Mouse (Mus musculus) CH12.LX (cell line): ENCODE measurements around the gene Trit1. TPM values are rescaled to one million over a fixed set of nuclear protein-coding genes. Genes with fewer than 3 reads are reported as not detected.

Source experiments
- DNase-seq: peaks from one replicate; pipeline ENCODE4 v3.0.0-alpha.2; 2013; ENCODE audit errors: extremely low read depth
- H3K27ac ChIP-seq: 2 replicates; pipeline ENCODE4 v1.5.1; 2012; ENCODE audit warnings: low read depth, mild to moderate bottlenecking, control low read depth, moderate library complexity; ENCODE audit not compliant: insufficient read depth
- H3K27me3 ChIP-seq: replicated peaks from 2 replicates; pipeline ENCODE3; 2012; ENCODE audit warnings: inconsistent platforms
- H3K36me3 ChIP-seq, 2 experiments: replicated peaks in 1 of 2; 2 replicates each; pipeline versions ENCODE3 to v1.6.1; 2012; ENCODE audit warnings: inconsistent platforms in 1 of 2, low read length in 1 of 2, mild to moderate bottlenecking in 1 of 2, mixed read lengths in 1 of 2, moderate library complexity in 1 of 2; ENCODE audit not compliant: control insufficient read depth in 1 of 2, insufficient read depth in 1 of 2
- H3K4me1 ChIP-seq, 2 experiments: 2 replicates each; pipeline ENCODE4 v1.6.1; 2012; ENCODE audit warnings: inconsistent platforms in 1 of 2, moderate library complexity in 1 of 2; ENCODE audit not compliant: insufficient read depth in 2 of 2, control insufficient read depth in 1 of 2
- H3K4me2 ChIP-seq: 2 replicates; pipeline ENCODE4 v1.6.1; 2012; ENCODE audit warnings: low read depth, mild to moderate bottlenecking, control low read depth; ENCODE audit not compliant: poor library complexity, insufficient read depth, severe bottlenecking
- H3K4me3 ChIP-seq, 3 experiments: fragments of 150-350 bp in 1 of 3; sonication (generic) in 1 of 3; replicated peaks in 1 of 3; 2 replicates each; pipeline versions ENCODE3 to v1.5.1; 2011 to 2012; ENCODE audit warnings: low read depth in 2 of 3, low read length in 2 of 3, mild to moderate bottlenecking in 2 of 3, moderate library complexity in 2 of 3, control low read depth in 1 of 3, improper control_type of control experiment in 1 of 3, inconsistent platforms in 1 of 3, mixed read lengths in 1 of 3; ENCODE audit not compliant: poor library complexity in 1 of 3
- H3K79me2 ChIP-seq: replicated peaks from 2 replicates; pipeline ENCODE4 v1.6.1; 2012; ENCODE audit warnings: mild to moderate bottlenecking, moderate library complexity; ENCODE audit not compliant: control insufficient read depth, poor library complexity, insufficient read depth, severe bottlenecking; ENCODE audit errors: extremely low read depth
- H3K9ac ChIP-seq: 2 replicates; pipeline ENCODE4 v1.6.1; 2012; ENCODE audit warnings: low read depth, mild to moderate bottlenecking, control low read depth, moderate library complexity; ENCODE audit not compliant: insufficient read depth
- H3K9me3 ChIP-seq: replicated peaks from 2 replicates; pipeline ENCODE3; 2012; ENCODE audit warnings: low read length, inconsistent platforms, mixed read lengths
- BHLHE40 ChIP-seq: IDR thresholded peaks from 2 replicates; pipeline ENCODE4 v1.6.1; 2011; ENCODE audit warnings: mild to moderate bottlenecking, low read depth, low read length, improper control_type of control experiment
- CTCF ChIP-seq, 2 experiments: IDR thresholded peaks in 1 of 2; conservative IDR thresholded peaks in 1 of 2; 2 replicates each; pipeline ENCODE4 v1.5.1; 2011 to 2012; ENCODE audit warnings: low read depth in 2 of 2, low read length in 2 of 2, improper control_type of control experiment in 1 of 2, inconsistent platforms in 1 of 2, mild to moderate bottlenecking in 1 of 2, moderate library complexity in 1 of 2
- EP300 ChIP-seq: IDR thresholded peaks from 2 replicates; pipeline ENCODE4 v1.6.1; 2011; ENCODE audit warnings: low read length, improper control_type of control experiment
- MAFK ChIP-seq: IDR thresholded peaks from 2 replicates; pipeline ENCODE4 v1.6.1; 2011; ENCODE audit warnings: low read length, improper control_type of control experiment; ENCODE audit not compliant: insufficient replicate concordance
- MAX ChIP-seq: IDR thresholded peaks from 2 replicates; pipeline ENCODE4 v1.6.1; 2011; ENCODE audit warnings: low read length, improper control_type of control experiment
- MXI1 ChIP-seq: IDR thresholded peaks from 2 replicates; pipeline ENCODE4 v1.6.1; 2011; ENCODE audit warnings: mild to moderate bottlenecking, low read depth, low read length, improper control_type of control experiment
- NELFE ChIP-seq: IDR thresholded peaks from 2 replicates; pipeline ENCODE4 v1.6.1; 2011; ENCODE audit warnings: low read depth, low read length, improper control_type of control experiment
- NRF1 ChIP-seq: IDR thresholded peaks from 2 replicates; pipeline ENCODE4 v1.6.1; 2014; ENCODE audit warnings: low read depth, mild to moderate bottlenecking, inconsistent platforms, low read length, improper control_type of control experiment, moderate library complexity
- POLR2A ChIP-seq: IDR thresholded peaks from 2 replicates; pipeline ENCODE4 v1.6.1; 2011; ENCODE audit warnings: low read depth, mild to moderate bottlenecking, improper control_type of control experiment, low read length
- SIN3A ChIP-seq: IDR thresholded peaks from 2 replicates; pipeline ENCODE4 v1.6.1; 2012; ENCODE audit warnings: low read length, improper control_type of control experiment, inconsistent platforms
- UBTF ChIP-seq: IDR thresholded peaks from 2 replicates; pipeline ENCODE4 v1.6.1; 2012; ENCODE audit warnings: low read depth, mild to moderate bottlenecking, inconsistent platforms, low read length, improper control_type of control experiment, moderate library complexity
- USF1 ChIP-seq: IDR thresholded peaks from 2 replicates; pipeline ENCODE4 v1.6.1; 2014; ENCODE audit warnings: low read depth, mild to moderate bottlenecking, inconsistent platforms, low read length, improper control_type of control experiment
- ZC3H11A ChIP-seq: IDR thresholded peaks from 2 replicates; pipeline ENCODE4 v1.6.1; 2012; ENCODE audit warnings: low read depth, mild to moderate bottlenecking, inconsistent platforms, low read length, improper control_type of control experiment
- ZMIZ1 ChIP-seq: IDR thresholded peaks from 2 replicates; pipeline ENCODE4 v1.6.1; 2012; ENCODE audit warnings: low read depth, mild to moderate bottlenecking, inconsistent platforms, low read length, improper control_type of control experiment
- ZNF384 ChIP-seq: IDR thresholded peaks from 2 replicates; pipeline ENCODE4 v1.6.1; 2012; ENCODE audit warnings: low read depth, low read length, improper control_type of control experiment, inconsistent platforms
- dilution Hi-C: fragments of 300-500 bp; cut with MboI; formaldehyde crosslinking; loops from 2 replicates; pipeline ENCODE4 v1.14.3; 2020; ENCODE audit warnings: low sequenced_read_pairs; ENCODE audit not compliant: extremely low pct_unique_long_range_greater_than_20kb, extremely low pct_ligation_motif_present
- in situ Hi-C: fragments of 300-500 bp; cut with MboI; formaldehyde crosslinking; loops from 3 replicates; pipeline ENCODE4 v1.14.3; 2019; ENCODE audit warnings: low sequenced_read_pairs, low pct_ligation_motif_present, low pct_unique_long_range_greater_than_20kb, mixed read lengths
- polyA plus RNA-seq: library from polyadenylated mRNA; unstranded; fragments of >175 nt; gene quantifications from 2 replicates; pipeline ENCODE4 v1.2.1, GENCODE M21; 2012; ENCODE audit warnings: low read depth; ENCODE audit not compliant: insufficient read length
- total RNA-seq, 2 experiments: library from RNA; depleted of rRNA; stranded (reverse); fragments of 300-350 nt in 1 of 2; fragments of >200 nt in 1 of 2; gene quantifications; 2 replicates each; pipeline ENCODE4 v1.2.3; 2012 to 2014

Gene Trit1
- total and polyA plus RNA-seq, 3 experiments = 18.9 to 21.3 (median 19.8) TPM

GRCm38 (mm10) chr4:122995404-122996220 is 20.8 kb upstream of the Trit1 start, which contains the start of gene Mycl (continued):
- no peak; the same call in 1 of the 2 replicates for TF ChIP-seq MAX
- TF ChIP-seq ZC3H11A = peak; percentile 56
- TF ChIP-seq MXI1 = peak; percentile 69; the same call in 1 of the 2 replicates
- no peak for TF ChIP-seq UBTF
- TF ChIP-seq POLR2A = no peak
- peak; percentile 28 to 96; a peak in 3 of 4 replicates for TF ChIP-seq CTCF (conservative IDR thresholded peaks at IDR 0.05 in 1 of 2, IDR thresholded peaks at IDR 0.05 in 1 of 2; ENCODE audit: low read depth in 2 of 2, low read length in 2 of 2)

GRCm38 (mm10) chr4:122996221-122996617 is 20.2 kb upstream of the Trit1 start:
- H3K36me3 ChIP-seq = no peaks in the 10 kb centered on the region
- no peak for DNase-seq
- peaks cover 32% of the 10 kb centered on the region for H3K27me3 ChIP-seq
- peak overlapping the region; percentile 52 to 79 (median 60) for H3K4me3 ChIP-seq
- H3K9ac ChIP-seq = peak overlapping the region; percentile 5; the same call in 1 of the 2 replicates
- H3K4me2 ChIP-seq = peak overlapping the region; percentile 100
- in situ Hi-C loops = no loop called here
- no peak overlapping the region for H3K27ac ChIP-seq
- TF ChIP-seq NRF1 (no peak), UBTF (peak; percentile 83; the same call in 1 of the 2 replicates)
- peaks cover 0 to 27% of the 10 kb centered on the region in 2 experiments; a peak in 2 of 4 replicates for H3K4me1 ChIP-seq
- no peaks in the 10 kb centered on the region for H3K79me2 ChIP-seq
- H3K9me3 ChIP-seq = no peaks in the 10 kb centered on the region
- dilution Hi-C loops = no loop called here

- Histone ChIP-seq H3K36me3 (no peaks in the 10 kb centered on the region), H3K4me1 (peaks cover 0 to 26% of the 10 kb centered on the region in 2 experiments; a peak in 2 of 4 replicates), H3K27me3 (peaks cover 32% of the 10 kb centered on the region), H3K4me3 (peak overlapping the region; percentile 52 to 79 (median 60)), H3K9me3 (no peaks in the 10 kb centered on the region), H3K4me2 (peak overlapping the region; percentile 100), H3K9ac (peak overlapping the region; percentile 5; the same call in 1 of the 2 replicates), H3K27ac (no peak overlapping the region), H3K79me2 (no peaks in the 10 kb centered on the region)
- dilution Hi-C loops = no loop called here
- peak; percentile 53 for DNase-seq
- in situ Hi-C loops = no loop called here
- 0 out of 2 replicates have a peak, but pooled peaks have one; percentile 37 for TF ChIP-seq MAX
- TF ChIP-seq USF1 = no peak
- no peak for TF ChIP-seq ZNF384
- TF ChIP-seq ZMIZ1 = no peak
- no peak for TF ChIP-seq EP300
- peak; percentile 76 for TF ChIP-seq BHLHE40
- peak; percentile 79 for TF ChIP-seq SIN3A
- peak in 1 of 2 experiments; percentile 24; a peak in 1 of 4 replicates for TF ChIP-seq CTCF (conservative IDR thresholded peaks at IDR 0.05 in 1 of 2, IDR thresholded peaks at IDR 0.05 in 1 of 2; ENCODE audit: low read depth in 2 of 2, low read length in 2 of 2)
- no peak for TF ChIP-seq MAFK
- TF ChIP-seq NELFE = no peak
- peak; percentile 32 for TF ChIP-seq MXI1
- TF ChIP-seq, all 38 proteins: peak for 5
These were observed 19.6 kb upstream of the Trit1 start for GRCm38 (mm10) chr4:122996618-122997381.
